Mouse (Mus musculus): ENCODE results near the gene Syde2.

GRCm38 (mm10) chr3:145986317-145987001 is 1.2 kb upstream of the Syde2 start:
- TF ChIP-seq POLR2A (IDR thresholded peaks at IDR 0.05; ENCODE audit: insufficient read depth, low read length) (no peak), CTCF (IDR thresholded peaks at IDR 0.05; ENCODE audit: low read depth, low read length) (no peak)

Measured in ES-Bruce4 (cell line).